Comparison of ENCODE assay signal across 9 mouse cellular contexts in the genomic region with DNA sequence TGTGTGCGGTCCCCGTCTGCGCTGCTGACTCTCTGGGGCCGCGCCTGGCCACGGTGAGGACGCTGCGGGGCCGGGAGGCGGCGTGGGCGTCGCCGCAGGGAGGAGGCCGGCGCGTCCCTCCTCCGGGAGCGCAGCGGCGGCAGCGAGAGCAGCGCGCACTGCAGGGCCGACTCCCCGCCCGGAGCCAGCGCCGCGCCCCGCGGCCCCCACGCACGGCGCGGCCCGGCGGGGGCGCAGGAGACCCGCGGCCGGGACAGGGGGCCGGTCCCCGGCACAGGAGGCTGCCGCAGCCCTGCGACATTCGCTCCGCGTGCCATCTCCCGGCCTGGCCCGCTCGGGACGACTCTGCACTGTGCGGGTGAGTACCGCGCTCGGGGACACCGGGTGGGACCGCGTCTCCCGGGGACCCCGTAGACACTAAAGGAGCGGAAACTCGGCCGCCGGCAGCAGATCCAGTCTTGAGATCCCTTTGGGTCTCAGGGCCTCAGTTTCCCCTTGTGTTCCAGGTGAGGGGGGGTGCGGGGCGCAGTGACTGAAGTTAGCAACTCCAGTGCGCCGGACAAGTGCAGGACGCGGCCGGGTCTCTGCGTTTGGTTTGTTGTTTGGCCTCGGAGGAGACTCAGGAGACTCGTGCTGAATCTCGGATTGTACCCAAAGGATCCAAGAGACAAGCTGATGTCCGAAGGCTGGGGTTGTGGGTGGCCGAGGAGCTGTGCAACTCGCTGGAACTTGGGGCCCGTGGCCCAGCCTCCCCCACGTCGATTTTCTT. TPM values are rescaled to one million over a fixed set of nuclear protein-coding genes. Genes with fewer than 3 reads are reported as not detected.
DNase-seq lines count a peak whose midpoint lies in the region; ATAC-seq and TF ChIP-seq lines count a peak whose summit lies in the region.
"Had no signal": no experiment of that assay in that cellular context is flagged by ENCODE, and none has a peak within 500 bp of the region (broad histone marks: within the 10 kb centered on the region; RNA-seq: fewer than 3 reads in every experiment).

Gene Eya2, plus strand, starts transcription at position 126 of the 769 bp plus-strand sequence.

- H3K27ac ChIP-seq in heart, embryonic 10.5 days, result peak within 1 kb of the TSS; percentile 67; the same call in 1 of the 2 replicates
- H3K27ac ChIP-seq in forebrain, embryonic 15.5 days (replicated peaks), result no peak within 1 kb of the TSS
- peak within 1 kb of the TSS; percentile 50; the same call in 1 of the 2 replicates for H3K27ac ChIP-seq in limb, embryonic 12.5 days
- no peak within 1 kb of the TSS for H3K27ac ChIP-seq in stomach, embryonic 14.5 days (ENCODE audit: low read length)

- POLR2A ChIA-PET in Patski (lab: Charles Lee), result interaction anchor here (0.7 to 1.1 kb wide), 2 partner anchors 33 to 38 kb away, joined by 3 read pairs; no protein-coding TSS in a partner anchor

- H3K9me3 ChIP-seq in heart, embryonic 10.5 days, result no peaks in the 10 kb centered on the region
- no peaks in the 10 kb centered on the region for H3K9me3 ChIP-seq in forebrain, embryonic 15.5 days
- peaks cover 7% of the 10 kb centered on the region; the same call in 1 of the 2 replicates for H3K9me3 ChIP-seq in limb, embryonic 12.5 days
- no peaks in the 10 kb centered on the region for H3K9me3 ChIP-seq in stomach, embryonic 14.5 days (ENCODE audit: control insufficient read depth, low read depth, low read length)

- peaks cover 72% of the 10 kb centered on the region for H3K27me3 ChIP-seq in heart, embryonic 10.5 days (ENCODE audit: insufficient read depth, poor library complexity, severe bottlenecking)
- H3K27me3 ChIP-seq in Patski, result no peaks in the 10 kb centered on the region
- H3K27me3 ChIP-seq in forebrain, embryonic 15.5 days, result peaks cover 26% of the 10 kb centered on the region
- peaks cover 66% of the 10 kb centered on the region for H3K27me3 ChIP-seq in limb, embryonic 12.5 days
- peaks cover 15% of the 10 kb centered on the region; the same call in 1 of the 2 replicates for H3K27me3 ChIP-seq in stomach, embryonic 14.5 days (ENCODE audit: control insufficient read depth, insufficient read depth, low read length)

- in situ Hi-C loops in Patski (cut with MboI; ENCODE audit: low pct_unique_long_range_greater_than_20kb), result no loop called here

- peaks cover 25% of the 10 kb centered on the region; the same call in 1 of the 2 replicates for H3K4me1 ChIP-seq in heart, embryonic 10.5 days
- peaks cover 17% of the 10 kb centered on the region for H3K4me1 ChIP-seq in forebrain, embryonic 15.5 days
- peaks cover 43% of the 10 kb centered on the region for H3K4me1 ChIP-seq in limb, embryonic 12.5 days (replicated peaks)
- H3K4me1 ChIP-seq in stomach, embryonic 14.5 days (ENCODE audit: control insufficient read depth, insufficient read depth, low read length), result no peaks in the 10 kb centered on the region; the same call in 1 of the 2 replicates

- no peak for TF ChIP-seq CTCF in Patski (IDR thresholded peaks at IDR 0.05)

- peak within 1 kb of the TSS; percentile 55 for H3K9ac ChIP-seq in forebrain, embryonic 15.5 days (replicated peaks)
- H3K9ac ChIP-seq in limb, embryonic 12.5 days (replicated peaks), result peak within 1 kb of the TSS; percentile 80
- peak within 1 kb of the TSS; percentile 60 for H3K9ac ChIP-seq in stomach, embryonic 14.5 days (replicated peaks; ENCODE audit: low read depth, low read length)

- peak within 1 kb of the TSS; percentile 71 for H3K4me3 ChIP-seq in heart, embryonic 10.5 days
- H3K4me3 ChIP-seq in forebrain, embryonic 15.5 days, result peak within 1 kb of the TSS; percentile 57
- H3K4me3 ChIP-seq in limb, embryonic 12.5 days (replicated peaks), result peak within 1 kb of the TSS; percentile 65
- peak within 1 kb of the TSS; percentile 47 for H3K4me3 ChIP-seq in stomach, embryonic 14.5 days (ENCODE audit: low read depth, low read length)

- no peak for DNase-seq in heart, embryonic 10.5 days (ENCODE audit: low spot score)
- DNase-seq in heart, adult 9 months (ENCODE audit: low spot score in 2 of 2), result no peak
- DNase-seq in Patski (ENCODE audit: low read depth, low spot score), result no peak
- no peak for DNase-seq in spleen, adult 12 weeks (ENCODE audit: low spot score)
- DNase-seq in cerebellum, adult 9-10 months, result no peak

- no peaks in the 10 kb centered on the region for H3K36me3 ChIP-seq in heart, embryonic 10.5 days
- no peaks in the 10 kb centered on the region for H3K36me3 ChIP-seq in forebrain, embryonic 15.5 days
- H3K36me3 ChIP-seq in limb, embryonic 12.5 days, result no peaks in the 10 kb centered on the region
- no peaks in the 10 kb centered on the region for H3K36me3 ChIP-seq in stomach, embryonic 14.5 days (ENCODE audit: control insufficient read depth, insufficient read depth, low read length)
- H3K36me3 ChIP-seq: G1E had no signal

- WGBS in heart, embryonic 10.5 days, result 1% methylated on average over 79 of the region's 83 CpGs
- WGBS in forebrain, embryonic 15.5 days, result under 1% methylated on average over 66 of the region's 83 CpGs
- WGBS in limb, embryonic 12.5 days, result 1% methylated on average over 66 of the region's 83 CpGs
- WGBS in stomach, embryonic 14.5 days, result under 1% methylated on average over 68 of the region's 83 CpGs

- CTCF ChIA-PET in Patski (lab: Charles Lee), result no interaction called here

- ATAC-seq in Patski, result peak; percentile 31
- no peak; the same call in 1 of the 2 replicates for ATAC-seq in forebrain, embryonic 15.5 days (replicated peaks)
- ATAC-seq in limb, embryonic 12.5 days (ENCODE audit: insufficient number of reproducible peaks, insufficient read depth, low FRiP score, low TSS enrichment, low read depth), result no peak
- ATAC-seq in stomach, embryonic 14.5 days (ENCODE audit: insufficient number of reproducible peaks, insufficient read depth, low FRiP score, low read depth), result peak; percentile 42; the same call in 1 of the 2 replicates

- H3K4me2 ChIP-seq in forebrain, embryonic 15.5 days (replicated peaks), result peak within 1 kb of the TSS; percentile 97
- peak within 1 kb of the TSS; percentile 97 for H3K4me2 ChIP-seq in limb, embryonic 12.5 days
- peak within 1 kb of the TSS; percentile 86 for H3K4me2 ChIP-seq in stomach, embryonic 14.5 days (replicated peaks; ENCODE audit: low read depth, low read length)

RNA-seq across cellular contexts. Expression of gene Eya2, which starts in this region (rescaled TPM):
- polyA plus RNA-seq in heart, embryonic 10.5 days (2016; fragmentation: Nextera tagmentation; extraction: Ambion mirVana), result 0.34 and 1.7 TPM in 2 replicates
- 49.2 TPM for polyA plus RNA-seq in Patski (2021)
- polyA plus RNA-seq in forebrain, embryonic 15.5 days (2015; fragmentation: Nextera tagmentation; extraction: Ambion mirVana), result 2.8 TPM in 2 replicates
- polyA plus RNA-seq in limb, embryonic 12.5 days (2016; fragmentation: Nextera tagmentation; extraction: Ambion mirVana), result 9.7 and 11.2 TPM in 2 replicates
- polyA plus RNA-seq in stomach, embryonic 14.5 days (2014; fragmentation: Nextera tagmentation; extraction: Ambion mirVana), result 13.2 and 15.4 TPM in 2 replicates
- polyA plus RNA-seq: G1E had no signal

Comparison
In these comparisons a context has a peak if more than half of its experiments do, and no peak if none do; other contexts are left out.
1. H3K27ac ChIP-seq: peak in heart, embryonic 10.5 days (single experiment) and limb, embryonic 12.5 days (single experiment); none in forebrain, embryonic 15.5 days (single experiment) and stomach, embryonic 14.5 days (single experiment).
2. ATAC-seq: peak in Patski (single experiment) and stomach, embryonic 14.5 days (single experiment); none in forebrain, embryonic 15.5 days (single experiment) and limb, embryonic 12.5 days (single experiment).
3. Peak in every context shown above with its lines, with median percentiles within 50 percentile points of each other: H3K4me3 ChIP-seq, H3K4me2 ChIP-seq and H3K9ac ChIP-seq.